Mouse (Mus musculus) midbrain, embryonic 11.5 days (tissue): ENCODE measurements at regions not wholly inside any gene's neighbourhood (a gene's known extent, or its start where the extent isn't known, plus 50 kb on each side); places are given as distances from the start of the nearest gene placed in this dataset.
"Not testable (repeated sequence)": the region's sequence is repeated elsewhere in the genome, so short reads cannot be mapped to it uniquely, and the experiment has no call there.

Experiments used
- ATAC-seq: fragments of 200-750 bp; cut with Nextera tagmentation; 2 replicates; pipeline ENCODE4 v1.8.0; 2017; ENCODE audit warnings: moderate TSS enrichment, moderate library complexity; ENCODE audit not compliant: low FRiP score
- DNase-seq: peaks from one replicate; pipeline ENCODE4 v3.0.0; 2015; ENCODE audit warnings: low spot score; ENCODE audit errors: missing footprints
- H3K27ac ChIP-seq: fragments of 300-500 bp; sonication (generic); 2 replicates; pipeline ENCODE4 v1.5.1; 2014; ENCODE audit warnings: low read depth, low read length
- H3K27me3 ChIP-seq: fragments of 300-500 bp; sonication (generic); 2 replicates; pipeline ENCODE4 v1.6.1; 2014; ENCODE audit warnings: mild to moderate bottlenecking, low read length, moderate library complexity, mixed read lengths; ENCODE audit not compliant: control insufficient read depth, insufficient read depth
- H3K36me3 ChIP-seq: fragments of 300-500 bp; sonication (generic); 2 replicates; pipeline ENCODE4 v1.6.1; 2014; ENCODE audit warnings: mild to moderate bottlenecking, low read length, moderate library complexity, mixed read lengths; ENCODE audit not compliant: control insufficient read depth, insufficient read depth
- H3K4me1 ChIP-seq: fragments of 300-500 bp; sonication (generic); 2 replicates; pipeline ENCODE4 v1.6.1; 2014; ENCODE audit warnings: low read length; ENCODE audit not compliant: control insufficient read depth, insufficient read depth
- H3K4me2 ChIP-seq: fragments of 300-500 bp; sonication (generic); 2 replicates; pipeline ENCODE4 v1.6.1; 2014; ENCODE audit warnings: mild to moderate bottlenecking, moderate library complexity
- H3K4me3 ChIP-seq: fragments of 300-500 bp; sonication (generic); 2 replicates; pipeline ENCODE4 v1.5.1; 2014; ENCODE audit warnings: low read depth, low read length
- H3K9ac ChIP-seq: fragments of 300-500 bp; sonication (generic); 2 replicates; pipeline ENCODE4 v1.6.1; 2014; ENCODE audit warnings: low read length
- H3K9me3 ChIP-seq: fragments of 300-500 bp; sonication (generic); 2 replicates; pipeline ENCODE4 v1.6.1; 2016; ENCODE audit warnings: low read length; ENCODE audit not compliant: control insufficient read depth
- WGBS: fragments of 180-500 bp; shearing (Covaris S2); extraction: QIAGEN DNeasy Blood & Tissue Kit; methylation state at CpG from one replicate; pipeline ENCODE4 v1.1.7; 2014; 5-methylcytosine and 5-hydroxymethylcytosine counted together

DNA sequence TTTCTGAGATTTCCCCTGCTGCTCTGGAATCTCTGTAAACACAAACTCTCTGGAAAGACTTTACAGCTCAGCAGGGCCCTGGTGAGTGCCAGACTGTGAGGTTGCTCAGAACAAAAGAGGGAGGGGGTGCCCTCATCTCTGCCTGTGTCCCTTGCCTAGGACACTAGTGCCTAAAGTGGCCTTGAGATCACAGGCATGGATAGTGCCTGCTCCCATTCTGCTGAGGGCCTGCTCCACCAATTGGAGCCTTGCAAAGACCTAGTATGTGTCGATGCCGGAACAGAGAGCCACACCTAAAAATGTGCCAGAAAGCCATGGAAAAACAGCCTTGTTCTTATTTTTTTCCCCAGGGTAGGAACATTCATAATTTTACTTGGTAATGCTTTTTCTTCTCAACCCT, 157.7 kb upstream of the Ddhd1 start:
- 70% methylated on average over 2 of the region's 2 CpGs for WGBS
- no peaks in the 10 kb centered on the region for H3K27me3 ChIP-seq
- H3K36me3 ChIP-seq: no peaks in the 10 kb centered on the region
- no peaks in the 10 kb centered on the region for H3K9me3 ChIP-seq
- H3K4me2 ChIP-seq: no peak overlapping the region
- ATAC-seq: no peak
- no peak overlapping the region for H3K9ac ChIP-seq
- H3K4me1 ChIP-seq: no peaks in the 10 kb centered on the region
- no peak overlapping the region for H3K4me3 ChIP-seq
- H3K27ac ChIP-seq: no peak overlapping the region
- no peak for DNase-seq

- not testable (repeated sequence) for ATAC-seq, H3K4me1 ChIP-seq, H3K9me3 ChIP-seq, H3K27ac ChIP-seq, DNase-seq, H3K27me3 ChIP-seq, H3K4me2 ChIP-seq, H3K36me3 ChIP-seq, H3K4me3 ChIP-seq, H3K9ac ChIP-seq
- 95% methylated on average over 17 of the region's 17 CpGs for WGBS
Observed at GRCm38 (mm10) chr14:45816611-45817010, 158.7 kb upstream of the Ddhd1 start.

GRCm38 (mm10) chr14:45817756-45818155, 159.8 kb upstream of the Ddhd1 start:
- H3K27ac ChIP-seq: no peak overlapping the region
- 86% methylated on average over 3 of the region's 3 CpGs for WGBS
- H3K27me3 ChIP-seq: no peaks in the 10 kb centered on the region
- no peak overlapping the region for H3K9ac ChIP-seq
- H3K4me1 ChIP-seq: no peaks in the 10 kb centered on the region
- no peaks in the 10 kb centered on the region for H3K36me3 ChIP-seq
- no peaks in the 10 kb centered on the region for H3K9me3 ChIP-seq
- DNase-seq (no peak), ATAC-seq (no peak)
- H3K4me3 ChIP-seq: no peak overlapping the region
- no peak overlapping the region for H3K4me2 ChIP-seq

DNA sequence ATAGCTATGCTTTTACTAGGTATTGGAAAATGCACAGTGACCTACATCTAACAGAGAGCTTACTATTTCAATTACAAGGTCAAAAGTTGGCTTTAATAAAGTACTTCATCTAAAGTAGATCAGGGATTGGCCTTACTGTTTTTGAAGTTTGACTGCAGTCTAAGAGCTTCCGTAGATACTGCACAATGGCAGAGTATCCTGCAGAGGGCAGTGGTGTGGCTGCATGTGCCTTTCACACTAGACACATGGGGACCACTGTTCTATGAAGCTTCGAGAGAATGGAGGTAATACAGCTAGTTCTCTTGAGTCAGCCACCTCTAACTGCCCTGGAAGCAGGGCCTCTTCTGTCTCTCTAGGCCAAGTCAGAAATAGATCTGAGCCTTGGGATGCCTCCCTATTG, 166.7 kb upstream of the Ddhd1 start:
- Histone ChIP-seq H3K9ac (no peak overlapping the region), H3K9me3 (no peaks in the 10 kb centered on the region), H3K36me3 (no peaks in the 10 kb centered on the region), H3K4me1 (no peaks in the 10 kb centered on the region), H3K4me2 (no peak overlapping the region), H3K27me3 (no peaks in the 10 kb centered on the region), H3K4me3 (no peak overlapping the region), H3K27ac (no peak overlapping the region)
- ATAC-seq: no peak
- no peak for DNase-seq
- 72% methylated on average over 2 of the region's 2 CpGs for WGBS

- Histone ChIP-seq H3K27me3 (no peaks in the 10 kb centered on the region), H3K36me3 (no peaks in the 10 kb centered on the region), H3K27ac (no peak overlapping the region), H3K4me3 (no peak overlapping the region), H3K4me2 (no peak overlapping the region), H3K9me3 (no peaks in the 10 kb centered on the region), H3K4me1 (no peaks in the 10 kb centered on the region), H3K9ac (no peak overlapping the region)
- no peak for DNase-seq
- ATAC-seq: no peak
- 73% methylated on average over 3 of the region's 3 CpGs for WGBS
Observed at GRCm38 (mm10) chr14:45826023-45826422, 168.1 kb upstream of the Ddhd1 start.

- no peak overlapping the region for H3K4me3 ChIP-seq
- whole genome bisulfite sequencing: 51% methylated on average over 1 of the region's 1 CpGs
- ATAC-seq: no peak
Observed at GRCm38 (mm10) chr14:45827096-45827495, 169.2 kb upstream of the Ddhd1 start.

GRCm38 (mm10) chr14:45830457-45830856, 172.5 kb upstream of the Ddhd1 start:
- Histone ChIP-seq H3K36me3 (no peaks in the 10 kb centered on the region), H3K4me3 (no peak overlapping the region), H3K4me1 (no peaks in the 10 kb centered on the region), H3K9ac (no peak overlapping the region), H3K27ac (no peak overlapping the region), H3K27me3 (no peaks in the 10 kb centered on the region), H3K4me2 (no peak overlapping the region), H3K9me3 (no peaks in the 10 kb centered on the region)
- DNase-seq (no peak), ATAC-seq (no peak)
- WGBS: 87% methylated on average over 5 of the region's 5 CpGs

More at GRCm38 (mm10) chr14:45827096-45827495, 169.2 kb upstream of the Ddhd1 start:
- Histone ChIP-seq H3K9ac (no peak overlapping the region), H3K4me2 (no peak overlapping the region), H3K27me3 (no peaks in the 10 kb centered on the region), H3K9me3 (no peaks in the 10 kb centered on the region), H3K4me1 (no peaks in the 10 kb centered on the region), H3K27ac (no peak overlapping the region), H3K36me3 (no peaks in the 10 kb centered on the region)
- no peak for DNase-seq

GRCm38 (mm10) chr14:45837039-45837438, 179.1 kb upstream of the Ddhd1 start:
- no peaks in the 10 kb centered on the region for H3K9me3 ChIP-seq
- H3K27ac ChIP-seq: no peak overlapping the region
- H3K4me3 ChIP-seq: no peak overlapping the region
- 88% methylated on average over 11 of the region's 11 CpGs for WGBS
- no peak overlapping the region for H3K9ac ChIP-seq
- no peaks in the 10 kb centered on the region for H3K4me1 ChIP-seq
- no peaks in the 10 kb centered on the region for H3K36me3 ChIP-seq
- H3K4me2 ChIP-seq: no peak overlapping the region
- DNase-seq (no peak), ATAC-seq (no peak)
- no peaks in the 10 kb centered on the region for H3K27me3 ChIP-seq

- no peak overlapping the region for H3K4me2 ChIP-seq
- H3K36me3 ChIP-seq: no peaks in the 10 kb centered on the region
- no peaks in the 10 kb centered on the region for H3K9me3 ChIP-seq
- WGBS: 74% methylated on average over 1 of the region's 1 CpGs
- H3K4me1 ChIP-seq: no peaks in the 10 kb centered on the region
- H3K9ac ChIP-seq: no peak overlapping the region
- H3K27ac ChIP-seq: no peak overlapping the region
- H3K4me3 ChIP-seq: no peak overlapping the region
- DNase-seq (no peak), ATAC-seq (no peak)
- no peaks in the 10 kb centered on the region for H3K27me3 ChIP-seq
Observed at GRCm38 (mm10) chr14:45843829-45844228, 185.9 kb upstream of the Ddhd1 start.

- H3K4me1 ChIP-seq: no peaks in the 10 kb centered on the region
- DNase-seq: no peak
- no peak overlapping the region for H3K4me2 ChIP-seq
- 83% methylated on average over 8 of the region's 8 CpGs for WGBS
- ATAC-seq: no peak
- no peaks in the 10 kb centered on the region for H3K36me3 ChIP-seq
- no peaks in the 10 kb centered on the region for H3K9me3 ChIP-seq
- no peak overlapping the region for H3K27ac ChIP-seq
- no peak overlapping the region for H3K4me3 ChIP-seq
- H3K27me3 ChIP-seq: no peaks in the 10 kb centered on the region
- no peak overlapping the region for H3K9ac ChIP-seq
Observed at GRCm38 (mm10) chr14:45850588-45850987, 192.6 kb upstream of the Ddhd1 start.
